Mouse (Mus musculus) embryonic facial prominence, embryonic 14.5 days (tissue): ENCODE results near the gene Lrrc36. TPM values are rescaled to one million over a fixed set of nuclear protein-coding genes. Genes with fewer than 3 reads are reported as not detected.

Experiments
- ATAC-seq: fragments of 200-750 bp; cut with Nextera tagmentation; 2 replicates; pipeline ENCODE4 v1.8.0; 2017; ENCODE audit warnings: low read depth, moderate number of reproducible peaks, moderate TSS enrichment
- DNase-seq: peaks from one replicate; pipeline ENCODE4 v3.0.0-alpha.2; 2015; ENCODE audit warnings: low spot score
- H3K27ac ChIP-seq: fragments of 300-500 bp; sonication (generic); replicated peaks from 2 replicates; pipeline ENCODE4 v1.5.1; 2014; ENCODE audit warnings: low read depth, mild to moderate bottlenecking, low read length, moderate library complexity
- H3K27me3 ChIP-seq: fragments of 300-500 bp; sonication (generic); replicated peaks from 2 replicates; pipeline ENCODE4 v1.6.1; 2014; ENCODE audit warnings: low read length; ENCODE audit not compliant: control insufficient read depth, insufficient read depth
- H3K36me3 ChIP-seq: fragments of 300-500 bp; sonication (generic); 2 replicates; pipeline ENCODE4 v1.6.1; 2014; ENCODE audit warnings: low read length, mixed read lengths; ENCODE audit not compliant: control insufficient read depth, insufficient read depth
- H3K4me1 ChIP-seq: fragments of 300-500 bp; sonication (generic); 2 replicates; pipeline ENCODE4 v1.6.1; 2014; ENCODE audit warnings: antibody characterized with exemption, low read length; ENCODE audit not compliant: control insufficient read depth, insufficient read depth
- H3K4me2 ChIP-seq: fragments of 300-500 bp; sonication (generic); 2 replicates; pipeline ENCODE4 v1.6.1; 2014; ENCODE audit warnings: low read depth, mild to moderate bottlenecking, low read length, moderate library complexity, mixed read lengths
- H3K4me3 ChIP-seq: fragments of 300-500 bp; sonication (generic); 2 replicates; pipeline ENCODE4 v1.5.1; 2014; ENCODE audit warnings: low read depth, mild to moderate bottlenecking, low read length
- H3K9ac ChIP-seq: fragments of 300-500 bp; sonication (generic); 2 replicates; pipeline ENCODE4 v1.6.1; 2014; ENCODE audit warnings: low read depth, mild to moderate bottlenecking, low read length, moderate library complexity, mixed read lengths
- H3K9me3 ChIP-seq: fragments of 300-500 bp; sonication (generic); 2 replicates; pipeline ENCODE4 v1.6.1; 2016; ENCODE audit warnings: low read length; ENCODE audit not compliant: control insufficient read depth
- WGBS: fragments of 180-500 bp; shearing (Covaris S2); extraction: QIAGEN DNeasy Blood & Tissue Kit; methylation state at CpG from one replicate; pipeline ENCODE4 v1.1.7; 2014; 5-methylcytosine and 5-hydroxymethylcytosine counted together
- polyA plus RNA-seq: library from polyadenylated mRNA; unstranded; fragments of >200 nt; fragmentation: Nextera tagmentation; extraction: Ambion mirVana; gene quantifications from 2 replicates; pipeline ENCODE4 v1.2.1, GENCODE M21; 2014

Gene Lrrc36
- polyA plus RNA-seq, 1 experiment from 2014 or later: 0.46 TPM

DNA sequence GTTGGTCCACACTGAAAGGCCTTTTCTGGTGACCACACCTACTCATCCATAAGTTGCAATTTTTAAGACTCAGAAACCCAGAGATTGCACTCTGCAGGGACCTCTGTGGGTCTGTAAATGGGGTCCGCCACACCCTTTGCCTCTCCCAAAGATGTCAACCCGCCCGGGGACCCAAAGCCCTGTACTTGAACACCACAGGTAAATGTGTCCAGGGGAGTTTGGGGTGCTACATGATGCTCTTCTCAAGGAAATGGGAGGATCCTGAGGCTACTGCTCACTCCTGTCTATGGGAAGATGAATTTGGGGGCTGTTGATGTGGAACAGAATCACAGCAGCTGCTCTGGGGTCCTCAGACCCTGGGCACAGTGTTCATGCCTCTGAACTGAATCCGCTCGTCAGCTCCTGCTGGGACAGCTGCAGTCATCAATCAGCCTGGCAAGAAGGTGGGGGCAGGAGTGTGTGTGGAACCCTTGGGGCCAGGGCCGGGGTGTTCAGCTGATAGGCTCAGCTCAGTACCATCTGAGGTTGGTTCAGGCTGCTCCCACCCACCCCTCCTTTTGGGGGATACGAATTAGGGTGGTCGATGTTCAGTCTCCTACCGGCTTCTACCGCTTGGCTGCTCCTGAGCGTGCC is 57.4 kb downstream of the Lrrc36 start:
- H3K4me2 ChIP-seq: peak overlapping the region; percentile 54
- DNase-seq (peak; percentile 76), ATAC-seq (no peak; the same call in 1 of the 2 replicates)
- WGBS: 21% methylated on average over 9 of the region's 11 CpGs
- H3K9me3 ChIP-seq: no peaks in the 10 kb centered on the region
- H3K27ac ChIP-seq: no peak overlapping the region; the same call in 1 of the 2 replicates
- peaks cover 15% of the 10 kb centered on the region; the same call in 1 of the 2 replicates for H3K36me3 ChIP-seq
- peaks cover 24% of the 10 kb centered on the region for H3K4me1 ChIP-seq
- peak overlapping the region; percentile 60 for H3K9ac ChIP-seq
- H3K4me3 ChIP-seq: peak overlapping the region; percentile 29
- peaks cover 14% of the 10 kb centered on the region for H3K27me3 ChIP-seq

DNA sequence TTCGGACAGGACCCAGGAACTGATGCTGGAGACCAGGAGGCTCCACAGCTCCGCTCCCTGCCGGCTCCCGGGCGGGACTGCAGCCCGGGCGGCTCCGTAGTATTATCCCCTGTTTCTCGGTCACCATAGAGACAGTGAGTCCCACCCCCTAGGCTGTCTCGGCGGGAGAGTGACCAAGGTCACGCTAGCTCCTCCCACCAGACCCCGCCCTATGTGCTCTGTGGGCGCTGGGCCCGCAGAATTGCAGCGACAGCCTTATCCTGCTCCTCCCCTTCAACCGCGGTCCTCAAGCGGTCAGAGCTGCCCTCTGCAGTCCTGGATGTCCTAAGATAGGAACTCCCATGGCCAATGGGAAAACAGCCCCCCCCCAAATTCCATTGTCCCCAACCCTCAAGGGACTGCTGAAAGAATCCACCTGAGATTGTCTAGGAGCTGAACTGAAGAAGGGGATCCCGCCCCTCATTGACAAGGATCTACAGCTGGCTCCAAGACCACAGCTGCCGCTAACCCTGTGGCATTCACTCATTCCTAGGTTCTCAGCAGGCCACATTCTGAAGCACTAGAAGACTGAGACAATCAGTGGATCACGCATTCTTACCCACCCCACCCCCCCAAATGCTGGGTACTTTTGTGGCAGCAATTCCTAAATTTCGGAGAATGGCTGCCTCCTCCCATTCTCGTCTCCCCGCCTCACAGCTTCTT is 58.1 kb downstream of the Lrrc36 start, which contains the start of gene Tppp3:
Tppp3 (minus strand) TSS at position 213 of the 702 bp plus-strand sequence.
- peak within 1 kb of the TSS; percentile 54 for H3K4me2 ChIP-seq
- no peaks in the 10 kb centered on the region for H3K9me3 ChIP-seq
- H3K36me3 ChIP-seq: peaks cover 21% of the 10 kb centered on the region
- H3K4me1 ChIP-seq: peaks cover 24% of the 10 kb centered on the region
- peak within 1 kb of the TSS; percentile 48; the same call in 1 of the 2 replicates for H3K27ac ChIP-seq
- peaks cover 14% of the 10 kb centered on the region for H3K27me3 ChIP-seq
- peak; percentile 93 for ATAC-seq
- 6% methylated on average over 23 of the region's 25 CpGs for WGBS
- H3K4me3 ChIP-seq: peak within 1 kb of the TSS; percentile 29
- DNase-seq: peak; percentile 95
- H3K9ac ChIP-seq: peak within 1 kb of the TSS; percentile 60

DNA sequence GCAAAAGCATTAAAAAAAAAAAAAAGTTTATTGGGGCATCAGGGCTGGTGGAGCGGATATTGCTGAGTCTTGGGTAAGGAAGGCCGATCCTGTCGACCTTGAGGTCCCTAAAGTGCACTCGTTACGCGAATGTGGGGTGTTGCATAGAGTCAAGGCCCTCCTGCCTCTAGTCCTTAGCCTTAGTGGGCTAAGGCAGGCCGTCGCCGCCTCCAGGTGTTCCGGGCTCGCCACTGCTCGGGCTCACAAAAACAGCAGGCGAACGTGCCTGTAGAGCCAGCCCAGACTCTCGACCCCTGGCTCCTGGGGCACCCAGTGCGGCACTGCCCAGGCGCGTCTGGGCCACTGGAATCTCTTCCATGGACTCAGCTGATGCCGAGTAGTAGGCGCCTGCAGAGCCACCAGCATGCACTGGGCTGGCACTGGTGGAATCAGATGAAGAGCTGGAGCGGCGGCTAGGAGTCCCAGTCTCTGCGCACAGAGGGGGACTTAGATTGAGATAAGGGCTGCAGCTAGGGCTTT is 59.1 kb downstream of the Lrrc36 start:
- Histone ChIP-seq H3K4me1 (peaks cover 24% of the 10 kb centered on the region), H3K36me3 (peaks cover 21% of the 10 kb centered on the region), H3K4me3 (no peak overlapping the region), H3K9ac (no peak overlapping the region; the same call in 1 of the 2 replicates), H3K4me2 (no peak overlapping the region; the same call in 1 of the 2 replicates), H3K27ac (no peak overlapping the region), H3K27me3 (peaks cover 14% of the 10 kb centered on the region), H3K9me3 (no peaks in the 10 kb centered on the region)
- ATAC-seq (no peak), DNase-seq (no peak)
- WGBS: 33% methylated on average over 23 of the region's 23 CpGs

DNA sequence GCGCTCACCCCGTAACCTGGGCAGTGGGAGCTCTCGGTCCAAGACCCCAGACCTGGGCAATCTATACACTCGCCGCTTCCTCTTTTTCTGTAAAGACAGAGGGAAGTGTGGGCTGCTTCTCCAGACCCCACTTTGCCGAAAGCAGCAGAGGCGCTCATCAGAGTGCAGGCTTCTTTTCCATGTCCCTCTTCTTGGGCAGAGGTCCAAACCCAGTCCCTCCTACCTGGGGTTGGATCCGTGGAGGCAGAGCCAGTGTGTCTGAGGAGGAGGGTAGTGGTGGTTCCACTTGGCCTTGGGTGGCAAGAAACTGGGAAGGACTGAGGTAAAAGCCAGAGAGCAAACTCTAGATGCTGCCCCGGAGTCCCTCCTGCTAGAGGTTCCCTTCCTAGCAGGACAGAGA is 59.6 kb downstream of the Lrrc36 start:
- WGBS: 65% methylated on average over 9 of the region's 9 CpGs
- H3K27ac ChIP-seq: no peak overlapping the region
- no peak overlapping the region for H3K9ac ChIP-seq
- H3K9me3 ChIP-seq: no peaks in the 10 kb centered on the region
- H3K27me3 ChIP-seq: peaks cover 14% of the 10 kb centered on the region
- ATAC-seq: no peak
- DNase-seq: no peak
- H3K36me3 ChIP-seq: peaks cover 21% of the 10 kb centered on the region
- H3K4me1 ChIP-seq: peaks cover 24% of the 10 kb centered on the region
- H3K4me3 ChIP-seq: no peak overlapping the region
- H3K4me2 ChIP-seq: no peak overlapping the region; the same call in 1 of the 2 replicates

DNA sequence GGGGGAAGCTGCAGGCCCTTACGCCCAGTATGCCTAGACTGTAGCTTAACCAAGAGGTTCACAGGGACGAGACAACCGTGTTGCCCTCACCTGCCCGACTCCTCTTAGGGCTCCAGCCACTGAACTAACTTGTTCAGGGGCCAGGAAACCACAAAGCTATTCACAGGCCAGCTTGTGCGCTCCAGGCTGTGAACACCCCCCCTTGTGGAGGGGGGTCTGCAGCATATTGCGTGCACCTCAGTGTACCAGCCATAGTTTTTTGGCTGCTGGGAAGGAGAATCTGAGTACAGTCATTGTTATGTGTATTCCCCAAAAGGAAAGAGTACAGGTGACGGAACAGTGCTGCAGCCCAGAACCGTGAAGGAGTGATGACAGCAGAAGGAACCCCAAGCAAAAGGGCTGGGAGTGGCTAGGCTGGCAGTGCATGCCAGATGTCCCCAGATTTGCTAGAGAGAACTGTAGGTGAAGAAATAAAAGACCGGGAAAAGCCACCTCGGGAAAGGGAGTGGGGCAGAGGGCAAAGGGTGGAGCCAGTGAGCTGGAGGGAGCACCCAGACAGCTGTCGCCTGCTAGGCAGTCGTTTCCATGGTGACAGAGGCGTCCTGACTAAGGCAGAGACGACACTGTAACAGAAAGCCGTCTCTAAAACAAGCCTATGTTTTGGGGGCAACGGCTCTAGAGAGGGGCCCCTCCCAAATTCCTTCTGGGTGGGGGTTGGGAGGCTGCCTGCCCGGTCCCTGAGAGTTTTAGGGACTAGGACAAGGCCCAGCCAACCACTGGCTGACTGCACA is 60.6 kb downstream of the Lrrc36 start:
- H3K36me3 ChIP-seq: peaks cover 28% of the 10 kb centered on the region
- peak overlapping the region; percentile 30 for H3K27ac ChIP-seq
- ATAC-seq (peak; percentile 26; the same call in 1 of the 2 replicates), DNase-seq (peak; percentile 92)
- no peak overlapping the region for H3K4me3 ChIP-seq
- H3K27me3 ChIP-seq: peaks cover 14% of the 10 kb centered on the region
- no peak overlapping the region; the same call in 1 of the 2 replicates for H3K9ac ChIP-seq
- H3K4me2 ChIP-seq: no peak overlapping the region
- 28% methylated on average over 17 of the region's 17 CpGs for WGBS
- H3K4me1 ChIP-seq: peaks cover 24% of the 10 kb centered on the region
- H3K9me3 ChIP-seq: no peaks in the 10 kb centered on the region

DNA sequence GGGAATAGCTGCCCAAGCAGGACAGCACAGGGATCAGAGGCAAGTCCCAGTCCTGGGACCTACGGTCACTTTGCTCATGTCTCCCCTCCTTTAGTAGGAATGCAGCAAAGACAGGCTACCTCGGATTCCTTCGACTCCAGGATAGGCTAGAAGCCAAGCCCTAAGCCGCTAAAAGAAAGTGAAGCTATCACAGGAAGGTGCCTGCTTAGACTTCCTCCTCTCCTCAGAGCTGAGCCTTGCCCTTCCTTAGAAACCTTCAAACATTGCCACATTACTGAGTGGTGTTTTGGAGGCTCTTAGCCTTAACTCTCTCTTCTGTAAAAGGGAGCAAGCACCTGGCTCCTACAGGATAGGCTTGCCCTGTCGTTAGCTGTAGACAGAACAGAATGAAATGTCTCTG is 61.3 kb downstream of the Lrrc36 start:
- peak overlapping the region; percentile 34; the same call in 1 of the 2 replicates for H3K9ac ChIP-seq
- WGBS: 36% methylated on average over 5 of the region's 5 CpGs

DNA sequence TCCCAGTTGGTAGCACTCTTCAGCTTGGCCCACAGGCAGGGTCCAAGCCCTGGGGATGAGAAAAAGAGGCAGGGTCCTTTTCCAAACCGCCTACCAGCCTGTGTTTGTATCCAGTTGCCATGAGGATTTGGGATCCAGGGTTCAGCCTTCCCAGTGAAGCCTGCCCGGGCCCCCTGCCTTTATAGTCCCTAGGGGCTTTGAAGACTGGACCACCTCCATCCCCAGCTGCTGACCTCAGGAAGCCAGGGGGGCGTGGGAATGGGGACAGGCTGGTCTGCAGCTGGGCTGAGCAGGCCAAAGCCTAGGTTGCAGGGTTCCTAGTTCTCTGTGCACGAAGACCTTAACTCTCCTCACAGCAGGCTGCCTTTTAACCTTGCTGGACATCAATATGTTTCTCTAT is 61.9 kb downstream of the Lrrc36 start:
- H3K27me3 ChIP-seq: peaks cover 14% of the 10 kb centered on the region
- DNase-seq: no peak
- 62% methylated on average over 4 of the region's 4 CpGs for WGBS
- H3K4me3 ChIP-seq: no peak overlapping the region
- H3K4me1 ChIP-seq: peaks cover 24% of the 10 kb centered on the region
- no peaks in the 10 kb centered on the region for H3K9me3 ChIP-seq
- ATAC-seq: no peak
- H3K9ac ChIP-seq: peak overlapping the region; percentile 34; the same call in 1 of the 2 replicates
- H3K27ac ChIP-seq: no peak overlapping the region
- H3K4me2 ChIP-seq: no peak overlapping the region
- H3K36me3 ChIP-seq: peaks cover 34% of the 10 kb centered on the region

More for the DNA sequence above, 61.3 kb downstream of the Lrrc36 start:
- peaks cover 24% of the 10 kb centered on the region for H3K4me1 ChIP-seq
- peak overlapping the region; percentile 30 for H3K27ac ChIP-seq
- H3K4me3 ChIP-seq: no peak overlapping the region
- DNase-seq (no peak), ATAC-seq (no peak)
- H3K4me2 ChIP-seq: no peak overlapping the region
- H3K9me3 ChIP-seq: no peaks in the 10 kb centered on the region
- peaks cover 14% of the 10 kb centered on the region for H3K27me3 ChIP-seq
- H3K36me3 ChIP-seq: peaks cover 29% of the 10 kb centered on the region

DNA sequence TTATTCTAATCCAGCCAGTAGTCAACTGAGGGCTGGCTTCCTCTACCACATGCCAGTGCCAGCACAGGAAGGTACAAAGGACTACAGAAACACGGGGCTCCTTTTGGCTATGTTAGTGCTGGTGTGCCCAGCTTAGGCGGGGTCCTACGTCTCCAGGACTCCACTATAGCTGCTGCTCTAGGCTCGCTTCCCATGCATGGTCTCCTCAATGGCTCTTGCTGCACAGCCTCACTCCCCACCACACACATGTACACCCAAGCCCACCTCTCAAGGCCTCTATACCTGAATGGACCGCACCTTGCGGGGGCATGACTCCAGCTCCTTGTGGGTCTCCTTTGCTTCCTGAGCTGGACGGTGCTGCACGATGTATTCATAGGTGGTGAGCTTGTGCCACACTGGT is 62.4 kb downstream of the Lrrc36 start:
- WGBS: 90% methylated on average over 8 of the region's 8 CpGs
- no peak overlapping the region for H3K27ac ChIP-seq
- no peak for DNase-seq
- peaks cover 14% of the 10 kb centered on the region for H3K27me3 ChIP-seq
- H3K4me2 ChIP-seq: no peak overlapping the region
- no peaks in the 10 kb centered on the region for H3K9me3 ChIP-seq
- H3K4me3 ChIP-seq: no peak overlapping the region
- H3K36me3 ChIP-seq: peaks cover 36% of the 10 kb centered on the region
- H3K4me1 ChIP-seq: peaks cover 22% of the 10 kb centered on the region
- no peak overlapping the region for H3K9ac ChIP-seq
- no peak for ATAC-seq
